Mouse (Mus musculus) embryonic facial prominence, embryonic 13.5 days (tissue): ENCODE measurements around the gene Atg7. TPM values are rescaled to one million over a fixed set of nuclear protein-coding genes. Genes with fewer than 3 reads are reported as not detected.

Source experiments
- ATAC-seq: fragments of 200-750 bp; cut with Nextera tagmentation; 2 replicates; pipeline ENCODE4 v1.8.0; 2017; ENCODE audit warnings: low read depth; ENCODE audit not compliant: insufficient number of reproducible peaks, insufficient read depth, low FRiP score, low TSS enrichment
- H3K27ac ChIP-seq: fragments of 300-500 bp; sonication (generic); 2 replicates; pipeline ENCODE4 v1.5.1; 2015; ENCODE audit warnings: moderate library complexity, mild to moderate bottlenecking, inconsistent platforms
- H3K27me3 ChIP-seq: fragments of 300-500 bp; sonication (generic); 2 replicates; pipeline ENCODE4 v1.6.1; 2015; ENCODE audit warnings: mild to moderate bottlenecking, inconsistent platforms
- H3K36me3 ChIP-seq: fragments of 300-500 bp; sonication (generic); 2 replicates; pipeline ENCODE4 v1.6.1; 2015; ENCODE audit warnings: mild to moderate bottlenecking, inconsistent platforms
- H3K4me1 ChIP-seq: fragments of 300-500 bp; sonication (generic); 2 replicates; pipeline ENCODE4 v1.6.1; 2015; ENCODE audit warnings: inconsistent platforms
- H3K4me2 ChIP-seq: fragments of 300-500 bp; sonication (generic); 2 replicates; pipeline ENCODE4 v1.6.1; 2015; ENCODE audit warnings: moderate library complexity, mild to moderate bottlenecking, inconsistent platforms
- H3K4me3 ChIP-seq: fragments of 300-500 bp; sonication (generic); 2 replicates; pipeline ENCODE4 v1.5.1; 2015; ENCODE audit warnings: mild to moderate bottlenecking, inconsistent platforms
- H3K9ac ChIP-seq: fragments of 300-500 bp; sonication (generic); 2 replicates; pipeline ENCODE4 v1.6.1; 2015; ENCODE audit warnings: mild to moderate bottlenecking, inconsistent platforms
- H3K9me3 ChIP-seq: fragments of 300-500 bp; sonication (generic); 2 replicates; pipeline ENCODE4 v1.6.1; 2016; ENCODE audit warnings: inconsistent platforms
- WGBS: fragments of 180-500 bp; shearing (Covaris S2); methylation state at CpG from one replicate; pipeline ENCODE4 v1.1.7; 2015; ENCODE audit warnings: mixed read lengths; 5-methylcytosine and 5-hydroxymethylcytosine counted together
- polyA plus RNA-seq: library from polyadenylated mRNA; unstranded; fragments of >200 nt; fragmentation: Nextera tagmentation; extraction: Ambion mirVana; gene quantifications from 2 replicates; pipeline ENCODE4 v1.2.1, GENCODE M21; 2015

Atg7 gene
- polyA plus RNA-seq, 1 experiment from 2014 or later: 19.7 TPM

DNA sequence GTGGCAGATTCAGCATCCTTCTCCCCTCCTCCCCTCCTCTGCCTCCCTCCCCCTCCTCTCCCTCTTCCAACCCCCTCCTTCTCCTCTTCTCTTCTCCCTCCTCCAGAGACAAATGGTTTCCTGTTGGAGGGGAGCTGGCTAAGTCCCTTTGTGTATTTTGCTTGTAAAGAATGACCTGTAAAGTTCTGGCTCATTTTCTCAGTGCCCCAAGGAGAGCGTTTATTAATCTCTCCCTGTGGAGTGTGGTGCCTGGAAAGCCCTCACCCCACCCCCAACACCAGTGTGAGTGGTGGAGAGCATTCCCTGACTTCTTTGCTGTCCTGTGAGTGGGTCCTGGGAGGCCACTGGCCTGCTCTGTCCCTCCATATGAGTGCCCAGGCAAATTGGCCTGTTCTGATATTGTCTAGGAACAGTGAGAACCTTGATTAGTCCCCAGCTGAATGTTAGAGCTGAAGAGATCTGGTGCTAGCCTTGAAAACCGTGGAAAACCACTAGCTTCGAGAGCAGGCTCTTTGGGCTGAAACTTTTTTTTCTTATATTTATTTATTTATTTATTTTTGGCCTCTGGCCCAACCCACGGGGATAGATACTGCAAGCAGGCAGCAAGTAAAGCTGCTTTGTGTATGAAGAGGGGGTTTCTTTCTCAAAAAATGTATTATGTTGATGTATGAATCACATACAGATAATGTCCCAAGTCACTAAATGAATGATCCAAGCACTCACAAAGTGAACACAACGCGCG lies 72.6 kb downstream of the Atg7 start:
- H3K27ac ChIP-seq: 0 out of 2 replicates have a peak overlapping the region, but pooled peaks have one; percentile 17
- H3K27me3 ChIP-seq: no peaks in the 10 kb centered on the region
- no peak overlapping the region for H3K4me3 ChIP-seq
- no peak overlapping the region for H3K4me2 ChIP-seq
- H3K9me3 ChIP-seq: no peaks in the 10 kb centered on the region
- no peak for ATAC-seq
- H3K36me3 ChIP-seq: 0 out of 2 replicates have a peak, but pooled peaks cover 4% of the 10 kb centered on the region
- no peak overlapping the region for H3K9ac ChIP-seq
- WGBS: 57% methylated on average over 7 of the region's 7 CpGs
- H3K4me1 ChIP-seq: peaks cover 32% of the 10 kb centered on the region

- Histone ChIP-seq H3K4me1 (peaks cover 22% of the 10 kb centered on the region), H3K4me2 (no peak overlapping the region), H3K27me3 (no peaks in the 10 kb centered on the region), H3K27ac (no peak overlapping the region), H3K4me3 (no peak overlapping the region), H3K36me3 (no peaks in the 10 kb centered on the region), H3K9ac (no peak overlapping the region), H3K9me3 (no peaks in the 10 kb centered on the region)
- ATAC-seq: no peak
- 51% methylated on average over 5 of the region's 5 CpGs for WGBS
Measured at GRCm38 (mm10) chr6:114719100-114719499, 76.2 kb downstream of the Atg7 start.

- Histone ChIP-seq H3K27me3 (no peaks in the 10 kb centered on the region), H3K4me1 (peaks cover 23% of the 10 kb centered on the region), H3K9me3 (no peaks in the 10 kb centered on the region), H3K4me2 (no peak overlapping the region), H3K4me3 (no peak overlapping the region), H3K36me3 (no peaks in the 10 kb centered on the region), H3K9ac (no peak overlapping the region), H3K27ac (no peak overlapping the region)
- ATAC-seq: no peak
- 82% methylated on average over 8 of the region's 8 CpGs for WGBS
Measured at GRCm38 (mm10) chr6:114719665-114720064, 76.8 kb downstream of the Atg7 start.

GRCm38 (mm10) chr6:114722046-114722445 lies 79.1 kb downstream of the Atg7 start:
- no peaks in the 10 kb centered on the region for H3K9me3 ChIP-seq

GRCm38 (mm10) chr6:114723925-114724324 lies 81.0 kb downstream of the Atg7 start:
- H3K4me2 ChIP-seq: no peak overlapping the region
- ATAC-seq: no peak
- no peaks in the 10 kb centered on the region for H3K27me3 ChIP-seq
- peaks cover 44% of the 10 kb centered on the region for H3K4me1 ChIP-seq
- 27% methylated on average over 9 of the region's 9 CpGs for WGBS
- H3K9ac ChIP-seq: no peak overlapping the region
- no peaks in the 10 kb centered on the region for H3K36me3 ChIP-seq
- no peaks in the 10 kb centered on the region for H3K9me3 ChIP-seq
- no peak overlapping the region for H3K4me3 ChIP-seq
- no peak overlapping the region for H3K27ac ChIP-seq

More at GRCm38 (mm10) chr6:114722046-114722445, 79.1 kb downstream of the Atg7 start:
- no peak for ATAC-seq
- Histone ChIP-seq H3K27me3 (no peaks in the 10 kb centered on the region), H3K4me3 (no peak overlapping the region), H3K9ac (no peak overlapping the region), H3K4me2 (no peak overlapping the region), H3K36me3 (no peaks in the 10 kb centered on the region), H3K27ac (no peak overlapping the region), H3K4me1 (peaks cover 37% of the 10 kb centered on the region)
- WGBS: 82% methylated on average over 5 of the region's 5 CpGs

DNA sequence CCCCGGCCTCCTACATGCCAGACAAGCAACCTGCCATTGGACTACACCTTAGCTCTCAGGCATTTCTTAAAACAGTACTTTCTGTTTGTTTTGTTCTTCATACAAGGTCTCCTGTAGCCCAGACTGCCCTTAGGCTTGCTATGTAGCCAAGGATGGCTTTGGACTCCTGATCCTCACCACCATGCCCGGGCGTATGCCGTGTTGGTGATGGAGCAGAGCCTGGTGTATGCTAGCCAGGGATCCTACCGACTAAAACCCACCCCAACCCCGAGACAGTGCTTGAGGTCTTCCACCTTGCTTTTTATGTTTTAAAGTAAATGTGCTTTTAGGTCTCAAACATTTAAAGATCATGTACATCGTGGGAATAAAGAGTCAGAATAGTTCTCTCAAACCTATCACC lies 81.5 kb downstream of the Atg7 start:
- Histone ChIP-seq H3K27ac (no peak overlapping the region), H3K9ac (no peak overlapping the region)
- 73% methylated on average over 7 of the region's 7 CpGs for WGBS

GRCm38 (mm10) chr6:114725147-114725575 lies 82.3 kb downstream of the Atg7 start:
- no peaks in the 10 kb centered on the region for H3K36me3 ChIP-seq
- peak overlapping the region; percentile 18; the same call in 1 of the 2 replicates for H3K4me2 ChIP-seq
- 25% methylated on average over 8 of the region's 8 CpGs for WGBS
- peak overlapping the region; percentile 55 for H3K27ac ChIP-seq
- H3K9ac ChIP-seq: peak overlapping the region; percentile 55; the same call in 1 of the 2 replicates
- H3K4me3 ChIP-seq: no peak overlapping the region
- H3K27me3 ChIP-seq: no peaks in the 10 kb centered on the region
- no peak for ATAC-seq
- peaks cover 39% of the 10 kb centered on the region for H3K4me1 ChIP-seq
- H3K9me3 ChIP-seq: no peaks in the 10 kb centered on the region

More for the DNA sequence above, 81.5 kb downstream of the Atg7 start:
- H3K4me1 ChIP-seq: peaks cover 39% of the 10 kb centered on the region
- H3K27me3 ChIP-seq: no peaks in the 10 kb centered on the region
- ATAC-seq: no peak
- H3K4me2 ChIP-seq: no peak overlapping the region
- H3K9me3 ChIP-seq: no peaks in the 10 kb centered on the region
- no peaks in the 10 kb centered on the region for H3K36me3 ChIP-seq
- H3K4me3 ChIP-seq: no peak overlapping the region

GRCm38 (mm10) chr6:114726681-114727080 lies 83.8 kb downstream of the Atg7 start:
- WGBS: 18% methylated on average over 11 of the region's 11 CpGs
- H3K36me3 ChIP-seq: no peaks in the 10 kb centered on the region
- H3K4me2 ChIP-seq: peak overlapping the region; percentile 16; the same call in 1 of the 2 replicates
- ATAC-seq: no peak
- H3K4me1 ChIP-seq: peaks cover 39% of the 10 kb centered on the region
- H3K4me3 ChIP-seq: no peak overlapping the region
- H3K9ac ChIP-seq: no peak overlapping the region
- no peaks in the 10 kb centered on the region for H3K27me3 ChIP-seq
- no peaks in the 10 kb centered on the region for H3K9me3 ChIP-seq
- peak overlapping the region; percentile 51 for H3K27ac ChIP-seq

DNA sequence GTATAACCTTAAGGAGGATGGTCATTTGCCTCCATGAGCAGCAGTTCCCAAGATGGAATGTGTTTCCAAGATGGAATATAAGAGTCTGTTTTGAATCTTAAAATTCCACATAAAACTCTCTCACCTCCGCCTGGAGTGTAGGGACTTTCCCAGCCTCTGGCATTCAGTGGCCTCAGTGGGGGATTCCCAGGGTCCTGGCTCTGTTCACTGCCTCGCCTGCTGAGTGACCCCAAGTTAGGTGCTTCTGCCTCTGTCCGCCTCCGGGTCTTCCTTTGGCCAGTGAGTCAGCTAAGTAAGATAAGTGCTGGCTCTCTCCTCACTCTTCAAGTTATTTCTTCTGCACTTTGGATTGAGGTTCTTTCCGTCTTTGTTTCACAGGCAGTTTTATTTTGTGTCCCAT lies 90.3 kb downstream of the Atg7 start:
- Histone ChIP-seq H3K36me3 (peaks cover 4% of the 10 kb centered on the region; the same call in 1 of the 2 replicates), H3K4me2 (no peak overlapping the region), H3K27ac (no peak overlapping the region), H3K4me1 (peaks cover 24% of the 10 kb centered on the region), H3K9me3 (no peaks in the 10 kb centered on the region), H3K27me3 (peaks cover 3% of the 10 kb centered on the region; the same call in 1 of the 2 replicates), H3K4me3 (no peak overlapping the region), H3K9ac (no peak overlapping the region)
- 63% methylated on average over 5 of the region's 5 CpGs for WGBS
- no peak for ATAC-seq

GRCm38 (mm10) chr6:114733681-114734080 lies 90.8 kb downstream of the Atg7 start:
- H3K27me3 ChIP-seq: peaks cover 3% of the 10 kb centered on the region; the same call in 1 of the 2 replicates
- no peak overlapping the region for H3K4me2 ChIP-seq
- WGBS: 57% methylated on average over 3 of the region's 3 CpGs
- peaks cover 29% of the 10 kb centered on the region for H3K4me1 ChIP-seq
- no peak overlapping the region for H3K4me3 ChIP-seq
- ATAC-seq: no peak
- H3K9me3 ChIP-seq: no peaks in the 10 kb centered on the region
- no peak overlapping the region for H3K9ac ChIP-seq
- H3K27ac ChIP-seq: peak overlapping the region; percentile 45
- peaks cover 4% of the 10 kb centered on the region; the same call in 1 of the 2 replicates for H3K36me3 ChIP-seq

- Histone ChIP-seq H3K4me3 (no peak overlapping the region), H3K9ac (no peak overlapping the region), H3K9me3 (no peaks in the 10 kb centered on the region), H3K36me3 (peaks cover 4% of the 10 kb centered on the region; the same call in 1 of the 2 replicates), H3K27me3 (peaks cover 3% of the 10 kb centered on the region; the same call in 1 of the 2 replicates), H3K4me1 (peaks cover 29% of the 10 kb centered on the region), H3K4me2 (no peak overlapping the region), H3K27ac (no peak overlapping the region)
- 76% methylated on average over 3 of the region's 3 CpGs for WGBS
- no peak for ATAC-seq
Measured at GRCm38 (mm10) chr6:114735054-114735453, 92.2 kb downstream of the Atg7 start.

- Histone ChIP-seq H3K4me3 (no peak overlapping the region), H3K36me3 (peaks cover 13% of the 10 kb centered on the region), H3K9ac (no peak overlapping the region), H3K9me3 (no peaks in the 10 kb centered on the region), H3K4me2 (no peak overlapping the region), H3K27ac (no peak overlapping the region), H3K4me1 (peaks cover 29% of the 10 kb centered on the region), H3K27me3 (peaks cover 3% of the 10 kb centered on the region; the same call in 1 of the 2 replicates)
- WGBS: 90% methylated on average over 9 of the region's 9 CpGs
- ATAC-seq: no peak
Measured at GRCm38 (mm10) chr6:114736355-114736754, 93.5 kb downstream of the Atg7 start.
